Mouse (Mus musculus): ENCODE measurements at regions not wholly inside any gene's neighbourhood (a gene's known extent, or its start where the extent isn't known, plus 50 kb on each side); places are given as distances from the start of the nearest gene placed in this dataset.
A peak's percentile ranks its signal among the peaks of the same experiment; 100 is the strongest.

- DNase-seq (ENCODE audit: low spot score), result no peak
Observed at GRCm38 (mm10) chr13:51016956-51017703, 83.5 kb upstream of the Spin1 start.

GRCm38 (mm10) chr13:51017727-51018321, 82.9 kb upstream of the Spin1 start:
- no peak for DNase-seq (ENCODE audit: low spot score)

GRCm38 (mm10) chr13:51018366-51018765, 82.3 kb upstream of the Spin1 start:
- DNase-seq (ENCODE audit: low spot score), result no peak

GRCm38 (mm10) chr13:51022401-51023250, 78.1 kb upstream of the Spin1 start:
- DNase-seq (ENCODE audit: low spot score), result no peak

- no peak for DNase-seq (ENCODE audit: low spot score)
Observed at GRCm38 (mm10) chr13:51023271-51023670, 77.4 kb upstream of the Spin1 start.

- DNase-seq (ENCODE audit: low spot score), result no peak
Observed at GRCm38 (mm10) chr13:51026311-51026918, 74.3 kb upstream of the Spin1 start.

GRCm38 (mm10) chr13:51037850-51038450, 62.7 kb upstream of the Spin1 start:
- DNase-seq (ENCODE audit: low spot score), result peak; percentile 28

GRCm38 (mm10) chr13:51038955-51039354, 61.7 kb upstream of the Spin1 start:
- DNase-seq (ENCODE audit: low spot score), result no peak

GRCm38 (mm10) chr13:51041121-51041520, 59.6 kb upstream of the Spin1 start:
- no peak for DNase-seq (ENCODE audit: low spot score)

GRCm38 (mm10) chr13:51042881-51043402, 57.7 kb upstream of the Spin1 start:
- DNase-seq (ENCODE audit: low spot score), result no peak
